Mouse (Mus musculus): ENCODE data around the gene Krt39. TPM values are rescaled to one million over a fixed set of nuclear protein-coding genes. Genes with fewer than 3 reads are reported as not detected.

Krt39 gene
- polyA plus RNA-seq, 1 experiment from 2014 or later, result 0.21 TPM

DNA sequence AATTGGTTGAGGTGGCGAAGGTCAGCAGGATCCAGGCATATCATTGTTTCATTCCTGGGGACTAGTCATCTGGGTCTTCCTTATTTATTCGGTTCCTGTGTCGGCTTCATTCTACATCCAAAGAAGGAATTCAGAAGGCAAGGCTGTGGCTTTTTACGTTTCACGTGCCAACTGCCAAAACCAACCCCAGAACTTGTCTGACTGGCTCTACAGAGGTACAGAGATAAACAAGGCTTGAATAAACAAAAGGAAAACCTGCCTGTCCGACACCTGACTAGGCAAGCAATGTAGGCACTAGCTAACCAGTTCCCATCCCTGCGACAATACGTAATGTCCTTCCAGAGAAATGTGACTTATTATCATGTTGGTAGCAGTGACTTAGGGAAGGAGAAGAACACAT, 7.0 kb downstream of the Krt39 start:
- no peak for ATAC-seq (ENCODE audit: low FRiP score, low TSS enrichment)
- no peak overlapping the region for H3K27ac ChIP-seq (ENCODE audit: low read length)
- no peak overlapping the region for H3K4me2 ChIP-seq (replicated peaks; ENCODE audit: low read depth, low read length)
- no peaks in the 10 kb centered on the region for H3K36me3 ChIP-seq (ENCODE audit: insufficient read depth, low read length)
- H3K4me1 ChIP-seq (ENCODE audit: insufficient read depth, low read length), result no peaks in the 10 kb centered on the region
- WGBS, result 80% methylated on average over 8 of the region's 8 CpGs
- H3K27me3 ChIP-seq (ENCODE audit: insufficient read depth, low read length), result no peaks in the 10 kb centered on the region
- H3K4me3 ChIP-seq (ENCODE audit: low read length), result no peak overlapping the region
- no peaks in the 10 kb centered on the region for H3K9me3 ChIP-seq (ENCODE audit: low read length)
- H3K9ac ChIP-seq (replicated peaks; ENCODE audit: low read length), result no peak overlapping the region

- ATAC-seq (ENCODE audit: low FRiP score, low TSS enrichment), result no peak
- no peaks in the 10 kb centered on the region for H3K36me3 ChIP-seq (ENCODE audit: insufficient read depth, low read length)
- no peak overlapping the region for H3K4me2 ChIP-seq (replicated peaks; ENCODE audit: low read depth, low read length)
- no peak overlapping the region for H3K4me3 ChIP-seq (ENCODE audit: low read length)
- H3K27ac ChIP-seq (ENCODE audit: low read length), result no peak overlapping the region
- no peaks in the 10 kb centered on the region for H3K27me3 ChIP-seq (ENCODE audit: insufficient read depth, low read length)
- no peaks in the 10 kb centered on the region for H3K9me3 ChIP-seq (ENCODE audit: low read length)
- no peak overlapping the region for H3K9ac ChIP-seq (replicated peaks; ENCODE audit: low read length)
- no peaks in the 10 kb centered on the region for H3K4me1 ChIP-seq (ENCODE audit: insufficient read depth, low read length)
- WGBS, result 89% methylated on average over 9 of the region's 9 CpGs
These were observed 20.9 kb downstream of the Krt39 start for GRCm38 (mm10) chr11:99500095-99500805.

- Histone ChIP-seq H3K4me2 (replicated peaks; ENCODE audit: low read depth, low read length) (no peak overlapping the region), H3K4me3 (ENCODE audit: low read length) (no peak overlapping the region), H3K4me1 (ENCODE audit: insufficient read depth, low read length) (peaks cover 6% of the 10 kb centered on the region; the same call in 1 of the 2 replicates), H3K27me3 (ENCODE audit: insufficient read depth, low read length) (no peaks in the 10 kb centered on the region), H3K9ac (replicated peaks; ENCODE audit: low read length) (no peak overlapping the region), H3K9me3 (ENCODE audit: low read length) (no peaks in the 10 kb centered on the region), H3K36me3 (ENCODE audit: insufficient read depth, low read length) (no peaks in the 10 kb centered on the region), H3K27ac (ENCODE audit: low read length) (no peak overlapping the region)
- 80% methylated on average over 4 of the region's 4 CpGs for WGBS
- no peak for ATAC-seq (ENCODE audit: low FRiP score, low TSS enrichment)
These were observed 24.7 kb downstream of the Krt39 start for GRCm38 (mm10) chr11:99496460-99496859.

GRCm38 (mm10) chr11:99494741-99495140, 26.4 kb downstream of the Krt39 start:
- WGBS, result 88% methylated on average over 4 of the region's 4 CpGs
- H3K9me3 ChIP-seq (ENCODE audit: low read length), result no peaks in the 10 kb centered on the region
- no peak for ATAC-seq (ENCODE audit: low FRiP score, low TSS enrichment)
- no peak overlapping the region for H3K9ac ChIP-seq (replicated peaks; ENCODE audit: low read length)
- no peaks in the 10 kb centered on the region for H3K27me3 ChIP-seq (ENCODE audit: insufficient read depth, low read length)
- H3K4me2 ChIP-seq (replicated peaks; ENCODE audit: low read depth, low read length), result no peak overlapping the region
- H3K27ac ChIP-seq (ENCODE audit: low read length), result no peak overlapping the region
- H3K4me3 ChIP-seq (ENCODE audit: low read length), result no peak overlapping the region
- H3K4me1 ChIP-seq (ENCODE audit: insufficient read depth, low read length), result peaks cover 6% of the 10 kb centered on the region; the same call in 1 of the 2 replicates
- H3K36me3 ChIP-seq (ENCODE audit: insufficient read depth, low read length), result no peaks in the 10 kb centered on the region

- Histone ChIP-seq H3K4me1 (ENCODE audit: insufficient read depth, low read length) (peaks cover 6% of the 10 kb centered on the region; the same call in 1 of the 2 replicates), H3K36me3 (ENCODE audit: insufficient read depth, low read length) (no peaks in the 10 kb centered on the region), H3K27ac (ENCODE audit: low read length) (no peak overlapping the region), H3K9ac (replicated peaks; ENCODE audit: low read length) (no peak overlapping the region), H3K4me2 (replicated peaks; ENCODE audit: low read depth, low read length) (no peak overlapping the region), H3K27me3 (ENCODE audit: insufficient read depth, low read length) (no peaks in the 10 kb centered on the region), H3K4me3 (ENCODE audit: low read length) (no peak overlapping the region), H3K9me3 (ENCODE audit: low read length) (no peaks in the 10 kb centered on the region)
- ATAC-seq (ENCODE audit: low FRiP score, low TSS enrichment), result 0 out of 2 replicates have a peak, but pooled peaks have one; percentile 23
- 17% methylated on average over 5 of the region's 5 CpGs for WGBS
These were observed 27.6 kb downstream of the Krt39 start for GRCm38 (mm10) chr11:99493574-99493850.

- H3K9ac ChIP-seq (replicated peaks; ENCODE audit: low read length), result no peak within 1 kb of the TSS
- WGBS, result 58% methylated on average over 22 of the region's 22 CpGs
- peak within 1 kb of the TSS; percentile 20 for H3K4me2 ChIP-seq (replicated peaks; ENCODE audit: low read depth, low read length)
- peak; percentile 65; the same call in 1 of the 2 replicates for ATAC-seq (ENCODE audit: low FRiP score, low TSS enrichment)
- H3K27ac ChIP-seq (ENCODE audit: low read length), result peak within 1 kb of the TSS; percentile 52
- peak within 1 kb of the TSS; percentile 20 for H3K4me3 ChIP-seq (ENCODE audit: low read length)
- no peaks in the 10 kb centered on the region for H3K9me3 ChIP-seq (ENCODE audit: low read length)
- peaks cover 6% of the 10 kb centered on the region; the same call in 1 of the 2 replicates for H3K4me1 ChIP-seq (ENCODE audit: insufficient read depth, low read length)
- no peaks in the 10 kb centered on the region for H3K36me3 ChIP-seq (ENCODE audit: insufficient read depth, low read length)
- no peaks in the 10 kb centered on the region for H3K27me3 ChIP-seq (ENCODE audit: insufficient read depth, low read length)
These were observed 28.2 kb downstream of the Krt39 start, which contains the start of gene Krt23 for GRCm38 (mm10) chr11:99492733-99493573. Gene Krt23 (minus strand): TSS chr11:99493137.

DNA sequence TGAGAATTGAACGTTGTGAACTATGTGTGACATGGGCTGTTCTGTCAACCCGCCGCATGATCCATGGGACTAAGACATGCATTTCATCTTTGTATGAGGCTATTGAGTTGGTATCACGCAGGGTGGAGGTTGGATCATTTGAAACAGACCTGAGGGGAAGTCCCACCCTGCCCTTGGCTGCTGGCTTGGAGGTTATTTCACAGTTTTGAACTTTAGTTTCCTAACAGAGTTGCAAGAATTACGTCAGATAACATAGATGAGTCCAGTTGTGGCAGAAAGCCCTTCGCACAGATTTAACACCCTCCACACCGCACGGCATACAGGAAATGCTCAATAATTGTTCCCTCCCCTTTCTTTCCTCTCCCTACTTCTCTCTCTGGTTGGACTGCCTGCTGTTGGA, 30.1 kb downstream of the Krt39 start:
- Histone ChIP-seq H3K9ac (replicated peaks; ENCODE audit: low read length) (no peak overlapping the region), H3K27me3 (ENCODE audit: insufficient read depth, low read length) (no peaks in the 10 kb centered on the region), H3K4me3 (ENCODE audit: low read length) (peak overlapping the region; percentile 11), H3K9me3 (ENCODE audit: low read length) (no peaks in the 10 kb centered on the region), H3K4me1 (ENCODE audit: insufficient read depth, low read length) (peaks cover 6% of the 10 kb centered on the region; the same call in 1 of the 2 replicates), H3K4me2 (replicated peaks; ENCODE audit: low read depth, low read length) (0 out of 2 replicates have a peak overlapping the region, but pooled peaks have one; percentile 1), H3K36me3 (ENCODE audit: insufficient read depth, low read length) (no peaks in the 10 kb centered on the region), H3K27ac (ENCODE audit: low read length) (no peak overlapping the region)
- ATAC-seq (ENCODE audit: low FRiP score, low TSS enrichment), result no peak
- 78% methylated on average over 8 of the region's 8 CpGs for WGBS

DNA sequence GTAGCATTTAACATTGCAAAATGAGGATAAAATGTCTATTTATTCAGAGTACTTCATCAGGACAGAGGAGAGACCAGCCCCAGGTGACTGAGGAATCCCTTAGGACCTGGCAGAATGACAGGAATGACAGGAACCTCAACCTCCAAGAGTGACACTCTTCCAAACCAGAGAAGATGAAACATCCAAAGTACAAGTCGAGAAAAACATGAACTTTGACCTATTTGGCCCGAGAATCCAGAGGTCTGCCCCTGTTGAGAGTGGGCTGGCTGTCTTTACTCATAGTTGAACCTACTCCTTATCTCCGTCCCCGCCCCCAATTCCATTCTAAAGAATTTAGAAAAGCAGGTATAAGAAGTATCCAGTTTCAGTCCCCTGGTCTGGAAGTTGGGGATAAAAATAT, 30.5 kb downstream of the Krt39 start:
- no peaks in the 10 kb centered on the region for H3K9me3 ChIP-seq (ENCODE audit: low read length)
- 62% methylated on average over 4 of the region's 4 CpGs for WGBS
- H3K4me3 ChIP-seq (ENCODE audit: low read length), result peak overlapping the region; percentile 11; the same call in 1 of the 2 replicates
- peaks cover 6% of the 10 kb centered on the region; the same call in 1 of the 2 replicates for H3K4me1 ChIP-seq (ENCODE audit: insufficient read depth, low read length)
- ATAC-seq (ENCODE audit: low FRiP score, low TSS enrichment), result no peak
- no peaks in the 10 kb centered on the region for H3K36me3 ChIP-seq (ENCODE audit: insufficient read depth, low read length)
- H3K27me3 ChIP-seq (ENCODE audit: insufficient read depth, low read length), result no peaks in the 10 kb centered on the region
- no peak overlapping the region for H3K4me2 ChIP-seq (replicated peaks; ENCODE audit: low read depth, low read length)
- H3K27ac ChIP-seq (ENCODE audit: low read length), result no peak overlapping the region
- no peak overlapping the region for H3K9ac ChIP-seq (replicated peaks; ENCODE audit: low read length)

- Histone ChIP-seq H3K27me3 (ENCODE audit: insufficient read depth, low read length) (no peaks in the 10 kb centered on the region), H3K27ac (ENCODE audit: low read length) (no peak overlapping the region), H3K9me3 (ENCODE audit: low read length) (no peaks in the 10 kb centered on the region), H3K4me2 (replicated peaks; ENCODE audit: low read depth, low read length) (no peak overlapping the region), H3K36me3 (ENCODE audit: insufficient read depth, low read length) (no peaks in the 10 kb centered on the region), H3K4me3 (ENCODE audit: low read length) (no peak overlapping the region), H3K9ac (replicated peaks; ENCODE audit: low read length) (no peak overlapping the region), H3K4me1 (ENCODE audit: insufficient read depth, low read length) (peaks cover 6% of the 10 kb centered on the region; the same call in 1 of the 2 replicates)
- WGBS, result 64% methylated on average over 3 of the region's 3 CpGs
- no peak for ATAC-seq (ENCODE audit: low FRiP score, low TSS enrichment)
These were observed 31.9 kb downstream of the Krt39 start for GRCm38 (mm10) chr11:99489233-99489632.

- H3K4me3 ChIP-seq (ENCODE audit: low read length), result no peak overlapping the region
- H3K4me2 ChIP-seq (replicated peaks; ENCODE audit: low read depth, low read length), result no peak overlapping the region
- H3K9ac ChIP-seq (replicated peaks; ENCODE audit: low read length), result no peak overlapping the region
- 82% methylated on average over 3 of the region's 3 CpGs for WGBS
- no peaks in the 10 kb centered on the region for H3K4me1 ChIP-seq (ENCODE audit: insufficient read depth, low read length)
- no peak for ATAC-seq (ENCODE audit: low FRiP score, low TSS enrichment)
- no peaks in the 10 kb centered on the region for H3K9me3 ChIP-seq (ENCODE audit: low read length)
- H3K27ac ChIP-seq (ENCODE audit: low read length), result no peak overlapping the region
- H3K36me3 ChIP-seq (ENCODE audit: insufficient read depth, low read length), result no peaks in the 10 kb centered on the region
- no peaks in the 10 kb centered on the region for H3K27me3 ChIP-seq (ENCODE audit: insufficient read depth, low read length)
These were observed 46.2 kb downstream of the Krt39 start for GRCm38 (mm10) chr11:99474981-99475380.

All from kidney, embryonic 16.5 days (tissue).